Mouse (Mus musculus) frontal cortex, postnatal 36 days (tissue): ENCODE measurements around the gene Mov10l1.

Experiments
- DNase-seq, 2 experiments: peaks; one replicate each; pipeline ENCODE4 v3.0.0; 2022; ENCODE audit warnings: low spot score in 2 of 2

Gene Mov10l1

GRCm38 (mm10) chr15:88982534-88983079 is at the start of gene Mov10l1:
Mov10l1 (plus strand) TSS chr15:88982909.
- DNase-seq = no peak

DNA sequence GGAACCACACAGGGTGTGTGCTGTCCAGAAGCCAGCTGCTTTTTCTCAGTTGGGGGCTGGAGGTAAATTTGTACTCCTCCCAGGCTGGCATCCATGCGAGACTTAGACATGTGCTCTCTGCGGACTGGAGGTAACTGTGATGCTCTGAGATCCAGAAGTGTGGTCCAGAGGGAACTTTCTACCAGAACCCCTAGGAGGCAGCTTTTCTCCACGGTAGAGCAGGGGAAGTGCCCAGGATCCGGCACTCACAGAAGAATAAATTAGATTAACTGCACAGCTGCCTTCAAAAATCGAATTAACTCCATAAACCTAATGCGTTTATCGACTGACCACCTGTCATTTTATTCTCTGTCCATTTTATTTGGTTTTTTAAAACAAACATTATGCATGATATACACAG is 48.6 kb upstream of the Mov10l1 start:
- peak in 1 of 2 experiments; percentile 20 for DNase-seq

- no peak for DNase-seq
Observed at GRCm38 (mm10) chr15:88936619-88937290, 46.0 kb upstream of the Mov10l1 start.

GRCm38 (mm10) chr15:88937291-88937650 is 45.4 kb upstream of the Mov10l1 start:
- no peak for DNase-seq

DNA sequence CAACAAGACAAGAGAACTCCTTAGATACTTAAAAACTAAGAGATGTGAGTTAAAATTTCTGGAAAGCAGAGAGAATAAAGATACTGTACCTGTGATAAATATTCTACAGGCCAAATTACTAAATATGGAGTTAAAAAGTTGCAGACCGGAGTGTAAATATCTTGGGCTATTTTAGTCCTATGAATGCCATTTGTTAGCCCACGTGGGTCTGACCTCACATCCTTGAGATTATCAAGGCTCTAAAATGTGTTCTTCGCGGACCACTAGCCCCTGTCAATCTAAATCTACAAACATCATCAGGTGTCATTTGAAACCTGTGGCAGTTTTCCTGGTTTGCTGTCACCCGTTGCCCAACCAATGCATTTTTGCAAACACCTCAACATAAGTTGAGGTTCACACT is 39.9 kb upstream of the Mov10l1 start:
- no peak for DNase-seq

DNA sequence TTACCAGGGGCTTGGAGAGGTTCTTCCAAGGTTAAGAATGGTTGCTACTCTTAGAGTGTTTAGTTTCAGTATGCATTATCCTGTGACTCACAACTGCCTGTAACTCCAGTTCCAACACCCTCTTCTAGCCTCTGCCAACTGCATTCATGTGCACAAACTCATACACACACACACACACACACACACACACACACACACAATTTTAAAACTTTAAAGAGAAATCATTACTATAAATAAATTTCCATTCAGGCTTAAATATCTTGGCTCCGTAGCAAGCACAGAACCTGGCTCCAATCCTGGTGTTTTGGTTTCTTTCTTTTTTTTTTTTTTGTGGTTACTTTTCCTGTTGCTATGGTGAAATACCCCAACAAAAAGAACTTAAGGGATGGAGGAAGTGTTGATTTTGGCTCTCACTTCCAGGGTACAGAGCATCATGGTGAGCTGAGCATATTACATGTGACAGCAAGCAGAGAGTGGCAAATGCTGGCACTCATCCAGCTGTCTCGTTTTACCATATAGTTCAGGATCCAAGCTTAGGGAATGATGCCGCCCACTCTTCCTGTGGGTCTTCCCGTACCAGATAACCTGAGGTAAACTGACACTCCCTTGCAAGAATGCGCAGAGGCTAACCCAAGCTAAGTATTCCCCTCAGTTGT is 38.7 kb upstream of the Mov10l1 start:
- peak in 1 of 2 experiments; percentile 17 for DNase-seq

DNA sequence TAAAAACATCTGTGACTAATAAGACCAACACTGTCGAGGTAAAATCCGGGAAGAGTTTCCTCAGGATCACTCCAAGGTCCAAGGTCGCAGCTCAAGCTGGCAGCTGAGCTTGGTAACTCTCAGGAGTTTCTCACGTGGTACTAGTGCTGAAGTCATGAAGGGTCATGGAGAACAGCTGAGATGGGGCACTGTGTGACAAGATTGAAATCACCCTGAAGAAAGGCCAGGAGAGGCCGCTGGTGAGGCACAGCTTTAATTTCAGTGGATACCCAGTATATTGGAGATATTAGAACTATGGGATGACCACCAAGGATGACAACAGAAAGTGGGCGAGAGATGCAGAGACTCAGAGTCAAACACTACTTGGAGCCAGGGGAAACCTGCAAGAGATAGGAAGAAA is 35.9 kb upstream of the Mov10l1 start:
- DNase-seq = no peak

GRCm38 (mm10) chr15:88951246-88951645 is 31.5 kb upstream of the Mov10l1 start:
- no peak for DNase-seq

DNA sequence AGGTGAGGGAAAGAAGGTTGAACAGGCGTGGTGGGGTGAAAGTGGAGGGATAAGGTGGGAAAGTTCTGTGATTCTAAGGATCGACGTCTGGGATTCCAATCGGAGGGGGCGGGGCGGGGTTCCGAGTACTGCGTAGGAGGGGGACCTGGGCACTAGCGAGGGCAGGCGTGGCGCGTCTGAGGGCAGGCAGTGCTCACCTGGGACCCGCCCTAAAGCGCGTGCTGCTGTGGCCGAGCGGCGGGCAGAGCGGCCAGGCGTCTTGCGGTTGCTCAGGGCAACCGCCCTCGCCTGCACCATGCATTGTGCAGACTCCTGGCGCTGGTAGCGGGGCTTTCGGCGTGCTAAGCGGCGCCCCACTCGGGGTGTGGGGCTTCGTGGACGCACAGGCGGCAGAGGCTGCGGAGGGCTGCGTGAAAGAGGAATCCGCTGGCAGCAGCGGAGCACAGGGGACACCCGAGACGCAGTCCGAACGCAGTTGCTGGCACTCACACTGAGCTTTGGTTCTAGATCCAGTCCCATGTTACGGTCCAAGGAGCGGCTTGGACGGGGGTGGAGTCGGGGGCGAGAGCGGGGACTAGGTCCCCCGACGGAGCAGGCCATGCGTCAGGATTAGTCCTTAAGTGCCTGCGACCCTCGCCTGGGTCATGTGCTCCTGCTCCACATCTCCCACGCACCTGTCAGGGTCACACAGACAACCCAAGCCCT is 28.2 kb upstream of the Mov10l1 start, which contains the start of gene Ttll8:
Ttll8 (minus strand) TSS at position 51 of the 705 bp plus-strand sequence.
- DNase-seq = peak in 1 of 2 experiments; percentile 7

GRCm38 (mm10) chr15:88955342-88955741 is 27.4 kb upstream of the Mov10l1 start:
- no peak for DNase-seq

- DNase-seq = no peak
Observed at GRCm38 (mm10) chr15:88957522-88957921, 25.2 kb upstream of the Mov10l1 start.

GRCm38 (mm10) chr15:88964070-88964578 is 18.6 kb upstream of the Mov10l1 start:
- no peak for DNase-seq

DNA sequence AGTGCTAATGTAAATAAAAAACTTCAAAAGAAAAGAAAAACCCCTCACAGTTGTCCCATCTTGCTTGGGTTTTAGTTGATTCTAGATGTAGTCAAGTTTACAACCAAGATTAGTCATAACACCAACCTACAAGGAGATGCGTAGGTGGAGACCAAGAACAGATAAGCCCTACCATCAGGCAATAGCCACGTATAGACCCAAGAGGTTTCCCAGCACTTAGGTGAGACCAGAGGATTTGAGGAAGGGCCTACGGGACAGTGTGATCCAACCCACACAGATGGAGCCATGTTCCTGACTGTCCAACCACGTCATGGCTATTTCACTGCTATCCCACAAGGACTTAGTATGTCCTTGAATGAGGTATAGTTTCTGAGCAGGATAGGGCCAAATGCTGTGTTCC is 10.4 kb upstream of the Mov10l1 start:
- DNase-seq = no peak

DNA sequence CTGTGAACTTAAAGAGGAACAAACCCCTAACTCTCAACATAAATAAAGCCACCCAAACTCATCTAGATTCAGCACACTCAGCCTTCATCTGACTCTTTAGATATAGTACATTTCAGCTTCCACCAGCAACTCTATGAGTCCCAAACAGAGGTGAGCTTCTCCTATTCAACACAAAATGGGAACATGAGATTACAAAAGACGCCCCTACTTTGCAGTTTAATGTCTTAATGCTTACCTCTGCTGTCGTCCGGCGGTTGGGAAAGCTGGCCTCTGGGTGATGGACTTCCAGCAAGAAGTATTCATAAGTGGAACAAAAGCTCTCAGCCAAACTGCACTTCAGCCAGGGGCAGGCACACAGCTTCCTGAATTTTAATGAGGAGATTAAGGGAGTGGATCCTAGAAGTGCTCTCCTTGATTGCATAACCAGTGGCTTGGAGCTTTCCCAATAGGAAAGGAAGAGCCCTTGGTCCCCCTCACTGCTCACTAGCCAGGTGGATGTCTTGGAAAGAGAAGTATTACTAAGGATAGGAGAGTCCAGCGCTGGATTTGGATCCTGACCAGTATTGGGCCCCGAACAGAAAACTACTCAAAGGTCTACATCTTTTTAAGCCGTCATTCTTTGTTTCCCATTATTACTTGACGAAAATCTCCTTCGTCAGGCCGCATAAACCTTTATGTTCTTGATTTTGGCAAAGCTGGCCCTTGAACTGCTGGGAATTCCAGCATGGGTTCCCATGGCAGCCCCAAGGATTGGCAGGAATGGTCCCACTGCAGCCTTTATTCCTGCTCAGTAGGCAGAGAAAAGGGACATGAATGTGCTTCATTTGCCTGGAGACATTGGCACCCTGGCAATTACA is 4.2 kb upstream of the Mov10l1 start, which contains the start of gene Mlc1:
Mlc1 (minus strand) TSS at position 727 of the 857 bp plus-strand sequence.
- peak; percentile 20 to 37 for DNase-seq

DNA sequence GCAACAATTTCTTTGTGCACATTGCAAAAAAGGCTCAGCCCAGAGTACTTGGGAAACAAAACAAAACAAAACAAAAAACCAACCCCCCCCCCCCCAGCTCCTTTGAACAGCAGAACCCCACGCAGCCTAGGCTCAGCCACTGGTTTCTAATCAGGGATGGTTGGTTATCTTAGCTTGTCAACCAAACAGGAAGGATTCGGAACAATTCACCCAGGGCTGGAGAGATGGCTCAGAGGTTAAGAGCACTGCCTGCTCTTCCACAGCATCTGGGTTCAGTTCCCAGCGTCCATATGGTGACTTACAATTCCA is 3.6 kb upstream of the Mov10l1 start:
- DNase-seq = no peak

- no peak for DNase-seq
Observed at GRCm38 (mm10) chr15:88989236-88989635, 6.5 kb downstream of the Mov10l1 start.

GRCm38 (mm10) chr15:88998636-88999035 is 15.9 kb downstream of the Mov10l1 start:
- peak in 1 of 2 experiments; percentile 29 for DNase-seq

GRCm38 (mm10) chr15:88999124-88999523 is 16.4 kb downstream of the Mov10l1 start:
- DNase-seq = no peak

- no peak for DNase-seq
Observed at GRCm38 (mm10) chr15:89000367-89000766, 17.7 kb downstream of the Mov10l1 start.

DNA sequence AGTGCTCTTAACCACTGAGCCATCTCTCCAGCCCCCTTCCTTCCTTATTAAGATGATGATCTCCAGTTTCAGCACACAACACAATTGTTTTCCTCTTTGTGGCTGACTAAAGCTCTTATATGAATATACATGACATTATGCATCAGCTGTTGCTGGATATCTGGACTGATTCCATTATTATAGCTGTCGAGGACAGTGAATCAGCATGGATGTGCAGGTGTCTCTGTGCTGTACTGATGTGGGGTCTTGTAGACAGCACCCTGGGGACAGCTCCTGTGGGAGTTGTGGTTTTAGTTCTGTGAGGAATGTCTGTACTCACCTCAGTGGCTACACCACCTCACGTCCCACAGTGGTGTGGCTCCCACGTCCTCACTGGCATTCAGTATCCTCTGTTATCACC is 18.5 kb downstream of the Mov10l1 start:
- DNase-seq = no peak

DNA sequence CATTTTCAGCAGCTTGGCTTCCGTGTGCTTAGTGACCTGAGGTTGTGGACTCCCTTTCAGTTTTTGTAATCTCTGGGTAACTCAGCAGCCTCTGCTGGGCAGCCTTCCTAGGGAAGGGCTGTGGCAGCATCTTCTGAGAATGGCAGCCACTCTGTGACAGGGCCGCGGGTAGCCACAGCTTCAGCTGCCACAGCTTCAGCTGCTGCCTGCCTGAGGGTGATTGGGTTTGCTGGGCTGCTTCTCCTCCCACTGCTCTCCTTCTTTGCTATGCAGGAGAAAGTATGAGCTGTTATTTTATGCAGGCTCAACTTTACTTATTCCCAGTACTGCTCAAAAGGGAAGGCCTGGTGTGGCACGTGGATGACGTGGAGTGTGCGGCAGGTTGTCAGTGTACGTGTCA is 24.3 kb downstream of the Mov10l1 start:
- DNase-seq = no peak
